In the genomic region with DNA sequence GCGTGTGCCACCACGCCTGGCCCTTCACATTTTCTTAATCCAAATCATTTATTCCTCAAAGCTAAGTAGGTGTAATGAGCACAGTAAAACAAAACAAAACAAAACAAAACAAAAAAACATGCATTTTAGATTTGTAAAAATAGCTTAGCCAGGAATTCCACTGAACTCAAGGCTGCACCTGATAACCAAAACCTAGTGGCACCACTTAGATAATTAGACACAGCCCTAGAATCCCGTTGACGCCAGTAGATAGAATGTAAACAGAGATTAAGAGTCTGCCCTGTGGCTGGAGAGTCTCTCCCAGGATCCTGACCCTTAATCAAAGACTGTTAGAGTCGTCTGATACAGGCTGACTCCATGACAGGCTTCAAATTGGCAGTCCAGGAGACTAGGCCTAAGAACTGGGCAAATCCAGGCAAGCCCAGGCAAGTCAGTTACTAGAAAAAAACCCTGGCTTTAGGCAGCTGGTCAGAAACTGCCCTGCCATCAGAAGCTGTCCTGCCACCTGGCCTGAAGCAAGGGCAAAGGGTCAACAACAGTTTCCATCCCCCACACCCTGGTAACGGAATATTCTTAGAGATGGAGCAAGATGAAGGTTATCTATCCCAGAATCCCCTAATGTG, we compare ENCODE assay signal across 15 mouse cellular contexts. TPM values are rescaled to one million over a fixed set of nuclear protein-coding genes. Genes with fewer than 3 reads are reported as not detected.
DNase-seq lines count a peak whose midpoint lies in the region; ATAC-seq and TF ChIP-seq lines count a peak whose summit lies in the region.
"Had no signal": no experiment of that assay in that cellular context is flagged by ENCODE, and none has a peak within 500 bp of the region (broad histone marks: within the 10 kb centered on the region; RNA-seq: fewer than 3 reads in every experiment).

No protein-coding gene starts in this region.

- no peak for TF ChIP-seq CTCF in lung, adult 2 months (IDR thresholded peaks at IDR 0.05; ENCODE audit: insufficient read depth, low read length)

- H3K4me3 ChIP-seq in lung, adult 2 months (replicated peaks; ENCODE audit: extremely low read depth, low read depth, low read length), result no peak overlapping the region

- WGBS in lung, adult 2 months, result 76% methylated on average over 6 of the region's 6 CpGs

- TF ChIP-seq POLR2A in lung, adult 2 months (IDR thresholded peaks at IDR 0.05; ENCODE audit: borderline replicate concordance, extremely low read depth, low read depth, low read length), result no peak

- peak; percentile 40 for DNase-seq in cerebellum, adult 9-11 months
- DNase-seq in cerebellum, adult 9-10 months, result no peak
- peak; percentile 6 for DNase-seq in lung, adult 2 months
- DNase-seq in lung, postnatal 25 days (ENCODE audit: low spot score), result no peak
- DNase-seq in c-Kit-positive CD71-positive TER-119-positive erythroid progenitor cells, embryonic 14.5 days (ENCODE audit: low spot score), result peak; percentile 35
- DNase-seq in Muller cell, postnatal 12 days (ENCODE audit: inconsistent ontology term), result no peak
- DNase-seq in right cerebral cortex, adult 18-20 months, result no peak
- DNase-seq: adrenal gland, postnatal 10 days; gastrocnemius, postnatal 10 days; midbrain, embryonic 14.5 days had no signal

- H3K4me1 ChIP-seq in lung, adult 2 months (ENCODE audit: control insufficient read depth, insufficient read depth, low read length), result no peaks in the 10 kb centered on the region

- ATAC-seq in megakaryocyte-erythroid progenitor cell, adult 5-6 weeks (replicated peaks; ENCODE audit: low FRiP score, low TSS enrichment, poor library complexity, severe bottlenecking), result peak; percentile 48

RNA-seq across cellular contexts. Expression of gene Btbd8, which starts 1.1 kb away (rescaled TPM):
- 1.0 and 1.2 TPM in 2 replicates for polyA plus RNA-seq in lung, adult 2 months (2012; rRNA removed)
- total RNA-seq in megakaryocyte-erythroid progenitor cell, adult 5-6 weeks (2014; fragmentation: Nextera tagmentation), result 4.2 and 7.2 TPM in 2 replicates
- 4.7 and 6.9 TPM in 2 replicates for total RNA-seq in megakaryocyte-erythroid progenitor cell, adult 5-6 weeks (2017)

RNA-seq across cellular contexts. Expression of gene Lpcat2b, which starts 5.3 kb away (rescaled TPM):
- 0.03 and 0.14 TPM in 2 replicates for polyA plus RNA-seq in lung, adult 2 months (2012; rRNA removed)
- not detected in 2 replicates for total RNA-seq in megakaryocyte-erythroid progenitor cell, adult 5-6 weeks (2014; fragmentation: Nextera tagmentation)
- not detected in 2 replicates for total RNA-seq in megakaryocyte-erythroid progenitor cell, adult 5-6 weeks (2017)
- total RNA-seq: adrenal gland, postnatal 10 days; gastrocnemius, postnatal 10 days had no signal
- polyA plus RNA-seq: C2C12; embryonic facial prominence, embryonic 12.5 days; inflammation-experienced regulatory T-cells, adult 6 months; midbrain, embryonic 14.5 days; spleen, adult 2 months had no signal

RNA-seq across cellular contexts. Expression of gene Ephx4, which starts 34.2 kb away (rescaled TPM):
- 1.9 and 2.0 TPM in 2 replicates for polyA plus RNA-seq in lung, adult 2 months (2012; rRNA removed)
- total RNA-seq in megakaryocyte-erythroid progenitor cell, adult 5-6 weeks (2014; fragmentation: Nextera tagmentation), result not detected in 2 replicates
- total RNA-seq in megakaryocyte-erythroid progenitor cell, adult 5-6 weeks (2017), result not detected in 2 replicates
- polyA plus RNA-seq: C2C12 had no signal

Comparison
In these comparisons a context has a peak if more than half of its experiments do, and no peak if none do; other contexts are left out.
1. DNase-seq: peak in cerebellum, adult 9-11 months (single experiment), lung, adult 2 months (single experiment) and c-Kit-positive CD71-positive TER-119-positive erythroid progenitor cells, embryonic 14.5 days (single experiment); none in cerebellum, adult 9-10 months (single experiment), lung, postnatal 25 days (single experiment), Muller cell, postnatal 12 days (single experiment) and right cerebral cortex, adult 18-20 months (single experiment).